Mouse (Mus musculus) liver, embryonic 14.5 days (tissue): Measurements from ENCODE around the gene Eml2. TPM values are rescaled to one million over a fixed set of nuclear protein-coding genes. Genes with fewer than 3 reads are reported as not detected.

ENCODE experiments used
- ATAC-seq: fragments of 200-750 bp; cut with Nextera tagmentation; 2 replicates; pipeline ENCODE4 v1.8.0; 2017; ENCODE audit warnings: moderate number of reproducible peaks, mild to moderate bottlenecking, moderate library complexity; ENCODE audit not compliant: insufficient read depth
- DNase-seq, 3 experiments: peaks; one replicate each; pipeline ENCODE4 v3.0.0-alpha.2; 2012 to 2013; ENCODE audit warnings: low read depth in 3 of 3, low spot score in 3 of 3
- H3K27ac ChIP-seq: fragments of 300-500 bp; sonication (generic); 2 replicates; pipeline ENCODE4 v1.5.1; 2014; ENCODE audit warnings: moderate library complexity, mild to moderate bottlenecking, control low read depth, inconsistent platforms
- H3K27me3 ChIP-seq: fragments of 300-500 bp; sonication (generic); 2 replicates; pipeline ENCODE4 v1.6.1; 2014; ENCODE audit warnings: mild to moderate bottlenecking, low read length, moderate library complexity; ENCODE audit not compliant: control insufficient read depth, insufficient read depth
- H3K36me3 ChIP-seq: fragments of 300-500 bp; sonication (generic); replicated peaks from 2 replicates; pipeline ENCODE4 v1.6.1; 2014; ENCODE audit warnings: low read depth; ENCODE audit not compliant: control insufficient read depth, insufficient read depth
- H3K4me1 ChIP-seq, 2 experiments: fragments of 200-500 bp in 1 of 2; fragments of 300-500 bp in 1 of 2; sonication (generic) in 1 of 2; replicated peaks; 2 replicates each; pipeline ENCODE4 v1.6.1; 2012 to 2014; ENCODE audit warnings: antibody characterized with exemption in 1 of 2, inconsistent platforms in 1 of 2, low read length in 1 of 2; ENCODE audit not compliant: control insufficient read depth in 2 of 2, insufficient read depth in 2 of 2
- H3K4me2 ChIP-seq: fragments of 300-500 bp; sonication (generic); 2 replicates; pipeline ENCODE4 v1.6.1; 2014; ENCODE audit warnings: low read depth, mild to moderate bottlenecking, control low read depth, moderate library complexity
- H3K4me3 ChIP-seq, 2 experiments: fragments of 200-500 bp in 1 of 2; fragments of 300-500 bp in 1 of 2; sonication (generic) in 1 of 2; 2 replicates each; pipeline ENCODE4 v1.5.1; 2012 to 2014; ENCODE audit warnings: low read depth in 2 of 2, low read length in 2 of 2, mild to moderate bottlenecking in 2 of 2, control low read depth in 1 of 2, inconsistent platforms in 1 of 2, moderate library complexity in 1 of 2; ENCODE audit not compliant: insufficient read depth in 1 of 2
- H3K9ac ChIP-seq: fragments of 300-500 bp; sonication (generic); replicated peaks from 2 replicates; pipeline ENCODE4 v1.6.1; 2014; ENCODE audit warnings: mild to moderate bottlenecking, control low read depth, moderate library complexity
- H3K9me3 ChIP-seq: fragments of 300-500 bp; sonication (generic); 2 replicates; pipeline ENCODE4 v1.6.1; 2016; ENCODE audit warnings: low read length, mixed read lengths; ENCODE audit not compliant: control insufficient read depth
- CTCF ChIP-seq: IDR thresholded peaks from 2 replicates; pipeline ENCODE4 v1.5.1; 2016; ENCODE audit warnings: antibody characterized with exemption, low read depth, control low read depth
- EP300 ChIP-seq: IDR thresholded peaks from 2 replicates; pipeline ENCODE4 v1.6.1; 2016; ENCODE audit warnings: antibody characterized with exemption, low read depth
- WGBS: fragments of 180-500 bp; shearing (Covaris S2); extraction: QIAGEN DNeasy Blood & Tissue Kit; methylation state at CpG from one replicate; pipeline ENCODE4 v1.1.7; 2014; ENCODE audit not compliant: insufficient replicate concordance; 5-methylcytosine and 5-hydroxymethylcytosine counted together
- polyA plus RNA-seq, 2 experiments: library from polyadenylated mRNA; depleted of rRNA in 1 of 2; stranded (reverse) in 1 of 2; unstranded in 1 of 2; fragments of >200 nt; fragmentation: Nextera tagmentation in 1 of 2; extraction: Ambion mirVana in 1 of 2; gene quantifications; 2 replicates each; pipeline versions ENCODE4 v1.2.1 to v1.2.3; 2012 to 2014

Eml2 gene
- polyA plus RNA-seq, 2 experiments = 0.98 to 7.3 TPM

DNA sequence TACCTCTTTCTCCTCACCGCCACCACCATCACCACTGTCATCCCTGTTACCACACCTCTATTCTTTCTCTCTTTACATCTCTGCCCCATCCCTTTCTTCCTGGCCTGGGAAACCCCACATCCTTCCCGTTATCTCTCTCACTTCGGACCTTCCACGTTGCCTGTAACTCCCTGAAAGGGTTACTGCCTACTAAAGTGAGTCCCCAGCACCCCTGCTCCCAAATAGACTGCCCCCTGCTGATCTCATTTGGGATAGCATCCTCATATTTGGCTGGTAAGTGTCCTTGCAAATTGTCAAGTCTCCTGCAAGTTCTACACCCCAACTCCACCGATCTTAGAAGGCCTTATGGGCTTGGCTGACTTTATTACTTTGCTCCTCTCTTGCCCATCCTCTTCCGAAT is 20.5 kb downstream of the Eml2 start:
- no peak overlapping the region for H3K4me3 ChIP-seq
- H3K4me2 ChIP-seq = no peak overlapping the region
- TF ChIP-seq EP300 = no peak
- peak; percentile 69 for TF ChIP-seq CTCF
- H3K27me3 ChIP-seq = no peaks in the 10 kb centered on the region
- H3K9ac ChIP-seq = no peak overlapping the region
- no peak overlapping the region for H3K27ac ChIP-seq
- H3K4me1 ChIP-seq = no peaks in the 10 kb centered on the region
- DNase-seq = no peak
- ATAC-seq = no peak
- H3K36me3 ChIP-seq = no peaks in the 10 kb centered on the region
- 46% methylated on average over 6 of the region's 6 CpGs for WGBS
- H3K9me3 ChIP-seq = no peaks in the 10 kb centered on the region

DNA sequence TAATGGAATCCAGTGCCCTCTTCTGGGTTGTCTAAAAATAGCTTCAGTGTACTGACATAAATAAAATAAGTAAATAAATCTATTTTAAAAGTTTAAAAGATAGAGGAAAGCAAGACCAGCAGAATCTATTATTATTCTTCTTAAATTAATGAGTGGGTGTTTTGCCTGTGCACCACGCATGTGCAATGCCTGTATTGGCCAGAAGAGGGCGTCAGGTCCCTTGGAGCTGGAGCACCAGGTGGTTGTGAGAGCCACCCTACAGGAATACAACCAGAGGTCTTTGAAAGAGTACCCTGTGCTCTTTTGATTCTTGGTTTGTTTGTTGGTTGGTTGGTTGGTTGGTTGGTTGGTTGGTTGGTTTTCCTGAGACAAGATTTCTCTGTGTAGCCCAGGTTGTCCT is 21.8 kb downstream of the Eml2 start:
- DNase-seq (no peak), ATAC-seq (no peak)
- Histone ChIP-seq H3K27me3 (no peaks in the 10 kb centered on the region), H3K9me3 (no peaks in the 10 kb centered on the region), H3K4me3 (no peak overlapping the region), H3K4me1 (no peaks in the 10 kb centered on the region; a peak in 1 of 4 replicates), H3K4me2 (no peak overlapping the region), H3K9ac (no peak overlapping the region), H3K27ac (no peak overlapping the region), H3K36me3 (no peaks in the 10 kb centered on the region)
- TF ChIP-seq EP300 = no peak
- TF ChIP-seq CTCF = peak; percentile 88
- 32% methylated on average over 2 of the region's 2 CpGs for WGBS

GRCm38 (mm10) chr7:19201660-19202059 is 25.4 kb downstream of the Eml2 start:
- Histone ChIP-seq H3K27me3 (no peaks in the 10 kb centered on the region), H3K4me1 (no peaks in the 10 kb centered on the region; a peak in 1 of 4 replicates), H3K36me3 (no peaks in the 10 kb centered on the region), H3K9ac (no peak overlapping the region), H3K27ac (no peak overlapping the region), H3K4me2 (no peak overlapping the region), H3K9me3 (no peaks in the 10 kb centered on the region), H3K4me3 (no peak overlapping the region)
- 71% methylated on average over 13 of the region's 15 CpGs for WGBS
- no peak for ATAC-seq
- TF ChIP-seq CTCF (no peak), EP300 (no peak)
- DNase-seq = no peak

GRCm38 (mm10) chr7:19202065-19202850 is 26.0 kb downstream of the Eml2 start:
- Histone ChIP-seq H3K9ac (no peak overlapping the region), H3K27me3 (no peaks in the 10 kb centered on the region), H3K9me3 (no peaks in the 10 kb centered on the region), H3K4me3 (no peak overlapping the region), H3K4me2 (no peak overlapping the region), H3K27ac (no peak overlapping the region), H3K36me3 (no peaks in the 10 kb centered on the region), H3K4me1 (no peaks in the 10 kb centered on the region; a peak in 1 of 4 replicates)
- ATAC-seq (no peak), DNase-seq (no peak)
- no peak for TF ChIP-seq CTCF
- TF ChIP-seq EP300 = no peak
- 47% methylated on average over 15 of the region's 15 CpGs for WGBS

DNA sequence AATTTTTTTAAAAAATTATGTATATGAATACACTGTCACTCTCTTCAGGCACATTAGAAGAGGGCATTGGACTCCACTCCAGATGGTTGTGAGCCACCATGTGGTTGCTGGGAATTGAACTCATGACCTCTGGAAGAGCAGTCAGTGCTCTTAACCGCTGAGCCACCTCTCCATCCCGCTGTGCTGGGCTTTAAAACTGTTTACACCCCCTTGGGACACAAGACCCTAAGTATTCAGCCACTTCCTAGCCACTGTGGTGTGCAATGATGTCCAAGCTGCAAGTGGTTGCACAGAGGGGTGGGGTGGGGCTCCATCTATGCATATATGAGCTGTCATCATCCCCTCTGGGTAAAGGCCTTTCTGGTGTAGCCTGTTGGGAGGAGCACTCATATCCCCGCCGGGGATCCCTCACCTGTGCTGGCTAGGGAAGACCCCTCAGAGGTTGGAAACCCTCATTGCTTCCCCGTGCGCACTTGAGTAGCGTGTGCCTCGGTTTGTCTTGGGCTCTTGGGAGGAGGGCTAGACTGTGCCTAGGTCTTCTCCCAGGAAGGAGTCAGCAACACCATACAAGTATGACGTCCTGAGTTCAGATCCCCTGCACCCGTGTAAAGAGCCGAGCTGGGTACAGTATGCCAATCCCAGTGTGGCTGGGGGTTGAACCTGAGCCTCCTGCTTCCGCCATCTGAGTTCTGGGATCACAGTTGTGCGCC is 32.1 kb downstream of the Eml2 start:
- H3K4me1 ChIP-seq = no peaks in the 10 kb centered on the region; a peak in 1 of 4 replicates
- H3K36me3 ChIP-seq = no peaks in the 10 kb centered on the region
- TF ChIP-seq CTCF (no peak), EP300 (no peak)
- DNase-seq = no peak
- WGBS = 66% methylated on average over 13 of the region's 13 CpGs
- H3K27me3 ChIP-seq = peaks cover 21% of the 10 kb centered on the region
- no peak overlapping the region for H3K9ac ChIP-seq
- H3K4me3 ChIP-seq = no peak overlapping the region
- H3K27ac ChIP-seq = no peak overlapping the region
- no peaks in the 10 kb centered on the region; the same call in 1 of the 2 replicates for H3K9me3 ChIP-seq
- ATAC-seq = no peak
- no peak overlapping the region for H3K4me2 ChIP-seq
